Mouse (Mus musculus) lung, adult 2 months (tissue): ENCODE data around the gene Mospd2. TPM values are rescaled to one million over a fixed set of nuclear protein-coding genes. Genes with fewer than 3 reads are reported as not detected.

ENCODE experiments used
- DNase-seq: peaks from one replicate; pipeline ENCODE4 v3.0.0; 2022
- H3K4me1 ChIP-seq: fragments of 200-500 bp; 2 replicates; pipeline ENCODE4 v1.6.1; 2011; ENCODE audit warnings: low read length; ENCODE audit not compliant: control insufficient read depth, insufficient read depth
- H3K4me3 ChIP-seq: fragments of 200-500 bp; replicated peaks from 2 replicates; pipeline ENCODE3; 2011; ENCODE audit warnings: low read depth, mild to moderate bottlenecking, control low read depth, low read length; ENCODE audit errors: extremely low read depth
- CTCF ChIP-seq: fragments of 200-500 bp; IDR thresholded peaks from 2 replicates; pipeline ENCODE4 v1.5.1; 2011; ENCODE audit warnings: mild to moderate bottlenecking, low read length, control low read depth; ENCODE audit not compliant: insufficient read depth
- POLR2A ChIP-seq: fragments of 200-500 bp; IDR thresholded peaks from 2 replicates; pipeline ENCODE4 v1.6.1; 2011; ENCODE audit warnings: low read depth, mild to moderate bottlenecking, control low read depth, low read length, borderline replicate concordance; ENCODE audit errors: extremely low read depth
- WGBS: fragments of 180-500 bp; shearing (Covaris S2); methylation state at CpG from one replicate; pipeline ENCODE4 v1.1.7; 2018; 5-methylcytosine and 5-hydroxymethylcytosine counted together
- polyA plus RNA-seq: library from polyadenylated mRNA; depleted of rRNA; stranded (reverse); fragments of >200 nt; gene quantifications from 2 replicates; pipeline ENCODE4 v1.2.3, GENCODE M21; 2012; rRNA removed

Gene Mospd2
- polyA plus RNA-seq, 1 experiment: 12.5 TPM

DNA sequence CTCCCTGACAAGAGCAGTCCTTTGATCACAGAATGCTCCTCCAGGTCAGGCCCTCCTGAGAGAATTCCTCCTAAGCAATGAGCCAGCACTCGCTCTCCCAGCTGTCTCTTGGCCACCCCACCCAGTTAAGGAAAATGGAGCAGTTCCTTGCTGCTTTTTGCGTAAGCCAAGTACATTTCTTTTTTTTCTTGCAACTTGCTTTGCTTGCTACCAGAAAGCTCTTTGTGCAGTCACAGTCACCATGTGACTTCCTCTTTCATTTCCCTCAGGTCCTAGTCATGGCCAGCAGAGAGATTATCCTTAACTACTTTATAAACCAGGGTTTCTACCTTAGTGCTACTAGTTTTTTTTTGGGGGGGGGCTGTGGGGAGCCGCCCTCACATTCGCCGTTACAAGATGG, 38.6 kb downstream of the Mospd2 start:
- no peak for DNase-seq
- H3K4me1 ChIP-seq: no peaks in the 10 kb centered on the region
- TF ChIP-seq CTCF (no peak), POLR2A (no peak)
- 83% methylated on average over 5 of the region's 5 CpGs for WGBS
- no peak overlapping the region for H3K4me3 ChIP-seq

DNA sequence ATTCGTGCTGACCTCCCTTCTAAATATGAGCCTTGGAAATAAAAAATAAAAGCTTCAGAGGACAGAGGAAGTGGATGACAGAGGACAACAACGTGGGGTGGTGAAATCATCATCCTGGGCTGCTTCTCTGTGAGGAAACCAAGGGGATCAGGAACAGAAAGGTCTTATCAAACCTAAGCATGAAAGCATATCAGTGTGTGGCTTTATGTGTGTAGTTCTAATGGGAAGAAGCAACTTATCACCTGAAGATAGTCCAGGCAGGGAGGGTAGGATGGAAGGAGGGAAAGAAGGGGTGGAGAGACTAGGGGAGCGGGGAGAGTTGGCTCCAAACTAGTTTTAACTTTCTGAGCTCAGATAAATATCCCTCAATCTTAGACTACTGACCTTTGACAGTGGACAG, 67.2 kb downstream of the Mospd2 start:
- Histone ChIP-seq H3K4me1 (no peaks in the 10 kb centered on the region), H3K4me3 (no peak overlapping the region)
- DNase-seq: no peak
- no peak for TF ChIP-seq POLR2A
- TF ChIP-seq CTCF: no peak
- WGBS: 55% methylated on average over 3 of the region's 3 CpGs

DNA sequence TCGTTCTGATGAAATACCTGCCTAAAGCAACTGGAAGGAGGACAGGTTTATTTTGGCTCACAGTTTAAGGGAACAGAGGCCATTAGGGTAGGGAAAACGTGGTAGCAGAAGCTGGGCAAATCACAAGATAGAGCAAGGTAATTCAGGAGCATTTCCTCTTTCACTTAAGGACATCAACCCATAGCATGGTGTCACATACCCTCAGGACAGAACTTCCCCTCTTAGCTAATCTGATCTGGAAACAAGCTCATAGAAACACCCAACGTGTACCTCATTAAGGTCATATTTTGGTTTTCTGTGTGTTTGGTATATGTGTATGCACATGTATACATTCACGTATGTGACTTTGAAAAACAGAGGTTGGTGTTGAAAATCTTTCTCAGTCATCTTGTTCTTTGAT, 68.0 kb downstream of the Mospd2 start:
- WGBS: 77% methylated on average over 4 of the region's 4 CpGs
- DNase-seq: no peak
- TF ChIP-seq POLR2A (no peak), CTCF (no peak)
- H3K4me1 ChIP-seq: no peaks in the 10 kb centered on the region
- H3K4me3 ChIP-seq: no peak overlapping the region

DNA sequence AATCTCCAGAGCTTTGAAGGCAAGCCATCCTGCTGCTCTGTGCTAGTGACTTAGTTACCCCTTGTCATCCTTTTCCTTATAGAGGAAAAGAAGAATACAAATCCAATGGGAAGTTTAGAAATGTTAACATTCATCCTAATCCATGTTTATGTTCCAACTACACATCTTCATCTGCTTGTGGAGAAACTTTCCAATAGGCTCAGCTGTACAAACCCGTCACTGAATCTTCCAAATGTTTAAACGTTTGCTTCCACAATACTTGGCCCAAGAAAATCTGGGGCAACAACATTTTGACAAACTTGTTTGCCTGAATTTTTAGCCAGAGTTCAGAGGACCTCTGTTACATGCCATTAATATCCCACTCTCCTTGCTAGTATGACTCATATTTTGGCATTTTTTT, 78.3 kb downstream of the Mospd2 start:
- no peak for DNase-seq
- TF ChIP-seq CTCF (no peak), POLR2A (no peak)
- WGBS: 46% methylated on average over 2 of the region's 2 CpGs
- Histone ChIP-seq H3K4me3 (no peak overlapping the region), H3K4me1 (peaks cover 3% of the 10 kb centered on the region)

DNA sequence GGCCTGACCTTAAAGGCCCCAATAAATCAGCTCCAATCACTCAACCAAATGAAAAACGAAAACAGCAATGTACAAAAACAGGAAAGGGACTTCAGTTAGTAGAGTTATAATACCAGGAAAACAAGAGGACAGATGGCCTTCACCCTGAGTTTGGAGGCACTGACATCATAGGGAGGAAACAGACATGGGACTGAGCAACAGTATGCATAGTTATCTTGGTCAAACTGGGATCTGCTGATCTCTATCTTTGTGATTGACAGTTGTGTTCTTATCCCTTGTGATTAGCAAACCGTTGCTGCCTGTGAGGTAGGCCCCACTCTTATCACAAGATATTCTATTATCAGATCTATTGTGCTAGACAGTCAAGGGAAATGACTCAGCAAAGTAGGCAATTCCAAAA, 80.4 kb downstream of the Mospd2 start:
- no peak for DNase-seq
- 34% methylated on average over 2 of the region's 2 CpGs for WGBS
- no peak overlapping the region for H3K4me3 ChIP-seq

DNA sequence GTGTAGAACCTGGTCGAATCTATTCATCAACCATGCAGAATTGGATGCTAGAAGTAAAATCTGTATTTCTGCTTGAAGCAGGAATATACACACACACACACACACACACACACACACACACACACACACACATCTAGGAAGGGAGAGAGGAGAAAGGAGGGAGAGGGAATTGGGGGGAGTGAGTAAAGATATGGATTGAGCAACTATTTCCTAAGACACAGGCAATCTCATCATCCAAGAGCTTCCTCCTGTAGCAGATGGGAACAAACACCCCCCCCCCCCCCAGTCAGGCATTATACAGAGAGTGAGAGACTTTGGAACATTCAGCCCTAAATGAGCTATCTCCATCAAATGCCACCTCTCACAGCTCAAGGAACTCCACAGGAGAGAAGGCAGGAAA, 93.9 kb downstream of the Mospd2 start:
- Histone ChIP-seq H3K4me3 (no peak overlapping the region), H3K4me1 (no peaks in the 10 kb centered on the region)
- no peak for DNase-seq
- no peak for TF ChIP-seq POLR2A
- TF ChIP-seq CTCF: no peak
- 87% methylated on average over 1 of the region's 1 CpGs for WGBS

More for the DNA sequence above, 80.4 kb downstream of the Mospd2 start:
- TF ChIP-seq CTCF: no peak
- H3K4me1 ChIP-seq: peaks cover 3% of the 10 kb centered on the region

Other genes starting within 250 kb of the Mospd2 start
- gene Fancb, start 217 bp upstream of the Mospd2 start, polyA plus RNA-seq: 0.63 and 1.3 TPM in 2 replicates
- gene Gm17604, start 24.5 kb upstream of the Mospd2 start, polyA plus RNA-seq: not detected in 2 replicates